Mouse (Mus musculus): ENCODE results near the gene Tmprss13.

GRCm38 (mm10) chr9:45294210-45295011 is 24.5 kb upstream of the Tmprss13 start:
- no peak for TF ChIP-seq POLR2A (IDR thresholded peaks at IDR 0.05; ENCODE audit: extremely low read depth, insufficient read depth, low read length)
- no peak for TF ChIP-seq CTCF (IDR thresholded peaks at IDR 0.05; ENCODE audit: low read depth, low read length)

Data from liver, adult 2 months (tissue).